Mouse (Mus musculus): ENCODE data around the gene 4921536K21Rik. TPM values are rescaled to one million over a fixed set of nuclear protein-coding genes. Genes with fewer than 3 reads are reported as not detected.
"Not testable (repeated sequence)": the region's sequence is repeated elsewhere in the genome, so short reads cannot be mapped to it uniquely, and the experiment has no call there.

The 4921536K21Rik gene
- polyA plus RNA-seq, 1 experiment from 2014 or later, result 0.72 TPM

- WGBS, result 92% methylated on average over 9 of the region's 9 CpGs
- Histone ChIP-seq H3K4me3 (no peak overlapping the region), H3K9ac (no peak overlapping the region), H3K9me3 (replicated peaks) (no peaks in the 10 kb centered on the region), H3K27ac (no peak overlapping the region), H3K4me1 (no peaks in the 10 kb centered on the region), H3K27me3 (no peaks in the 10 kb centered on the region), H3K4me2 (replicated peaks) (no peak overlapping the region), H3K36me3 (peaks cover 20% of the 10 kb centered on the region; the same call in 1 of the 2 replicates)
- no peak for ATAC-seq (ENCODE audit: low FRiP score)
Measured at GRCm38 (mm10) chr11:3922115-3922514, 27.2 kb upstream of the 4921536K21Rik start.

GRCm38 (mm10) chr11:3921281-3921850 is 26.5 kb upstream of the 4921536K21Rik start:
- H3K4me1 ChIP-seq, result no peaks in the 10 kb centered on the region
- no peaks in the 10 kb centered on the region for H3K27me3 ChIP-seq
- H3K27ac ChIP-seq, result no peak overlapping the region
- 35% methylated on average over 8 of the region's 8 CpGs for WGBS
- H3K36me3 ChIP-seq, result peaks cover 20% of the 10 kb centered on the region; the same call in 1 of the 2 replicates
- no peak overlapping the region for H3K9ac ChIP-seq
- H3K9me3 ChIP-seq (replicated peaks), result no peaks in the 10 kb centered on the region
- H3K4me2 ChIP-seq (replicated peaks), result no peak overlapping the region
- ATAC-seq (ENCODE audit: low FRiP score), result no peak
- H3K4me3 ChIP-seq, result no peak overlapping the region

DNA sequence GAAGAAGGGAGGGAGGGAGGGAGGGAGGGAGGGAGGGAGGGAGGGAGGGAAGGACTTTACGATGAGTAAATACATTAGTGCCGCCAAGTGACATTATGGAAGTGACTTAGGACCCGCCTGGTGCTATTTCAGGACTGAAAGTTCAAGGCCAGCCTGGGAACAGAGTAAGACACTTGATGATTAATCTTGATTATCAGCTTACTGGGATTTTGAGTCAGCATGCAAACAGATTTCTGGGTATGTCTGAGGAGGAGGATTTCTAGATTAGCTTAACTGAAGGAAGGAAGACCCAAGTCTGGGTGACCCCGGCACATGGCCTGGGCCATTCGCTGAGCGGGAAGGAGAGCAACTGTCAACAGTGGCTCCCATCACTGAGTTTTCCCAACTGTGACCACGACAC is 25.6 kb upstream of the 4921536K21Rik start:
- Histone ChIP-seq H3K4me1 (no peaks in the 10 kb centered on the region), H3K27ac (no peak overlapping the region), H3K36me3 (peaks cover 20% of the 10 kb centered on the region; the same call in 1 of the 2 replicates), H3K4me2 (replicated peaks) (no peak overlapping the region), H3K27me3 (no peaks in the 10 kb centered on the region), H3K9me3 (replicated peaks) (no peaks in the 10 kb centered on the region), H3K4me3 (no peak overlapping the region), H3K9ac (no peak overlapping the region)
- ATAC-seq (ENCODE audit: low FRiP score), result no peak
- 90% methylated on average over 7 of the region's 7 CpGs for whole genome bisulfite sequencing

- H3K4me2 ChIP-seq (replicated peaks), result no peak overlapping the region
- WGBS, result 53% methylated on average over 1 of the region's 1 CpGs
Measured at GRCm38 (mm10) chr11:3918738-3919137, 23.8 kb upstream of the 4921536K21Rik start.

GRCm38 (mm10) chr11:3914109-3914840 is 19.4 kb upstream of the 4921536K21Rik start, which contains the start of gene Slc35e4:
Slc35e4 (minus strand) TSS chr11:3914664.
- Histone ChIP-seq H3K9ac (peak within 1 kb of the TSS; percentile 75), H3K27ac (peak within 1 kb of the TSS; percentile 66)
- under 1% methylated on average over 28 of the region's 28 CpGs for WGBS

More at GRCm38 (mm10) chr11:3918738-3919137, 23.8 kb upstream of the 4921536K21Rik start:
- Histone ChIP-seq H3K27me3 (no peaks in the 10 kb centered on the region), H3K9me3 (replicated peaks) (no peaks in the 10 kb centered on the region), H3K4me3 (no peak overlapping the region), H3K9ac (no peak overlapping the region), H3K36me3 (peaks cover 13% of the 10 kb centered on the region; the same call in 1 of the 2 replicates), H3K27ac (no peak overlapping the region), H3K4me1 (0 out of 2 replicates have a peak, but pooled peaks cover 3% of the 10 kb centered on the region)
- no peak for ATAC-seq (ENCODE audit: low FRiP score)

DNA sequence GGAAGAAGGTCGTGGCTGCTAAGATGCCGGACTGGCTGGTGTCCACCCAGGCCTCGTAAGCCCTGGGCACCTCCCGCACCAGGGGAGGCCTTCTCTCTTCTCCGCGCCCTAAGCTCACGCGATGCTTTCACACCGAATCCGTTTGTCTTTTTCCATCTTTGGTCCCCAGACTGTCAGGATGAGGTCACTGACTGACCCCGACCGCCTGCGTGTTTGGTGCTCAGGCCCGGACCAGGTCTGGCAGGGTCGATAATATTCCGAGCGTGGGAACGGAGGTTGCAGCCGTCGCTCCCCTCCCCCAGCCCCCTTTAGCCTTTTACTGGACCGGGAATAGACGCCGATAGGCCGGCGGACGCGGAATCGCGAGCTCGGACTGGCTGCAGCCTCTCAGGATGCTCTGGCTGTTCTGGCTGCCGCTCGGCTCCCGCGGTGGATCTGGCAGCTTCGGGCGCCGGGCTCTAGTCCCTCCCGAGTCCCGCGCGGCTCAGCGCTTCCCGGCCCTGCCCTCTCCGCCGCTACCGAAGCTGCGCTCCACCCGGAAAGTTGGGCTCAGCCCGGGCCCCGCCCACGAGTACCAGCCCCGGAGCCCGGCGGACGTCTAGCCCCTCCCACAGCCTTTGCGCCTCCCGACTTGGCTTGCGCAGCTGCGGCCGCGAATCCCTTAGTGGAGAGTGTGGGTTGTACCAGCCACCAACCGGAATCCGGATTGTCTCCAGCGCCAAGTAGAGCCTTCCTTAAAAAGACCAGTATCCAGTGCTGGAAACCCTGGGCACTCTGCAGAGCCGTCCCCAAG is 18.6 kb upstream of the 4921536K21Rik start:
- Histone ChIP-seq H3K4me3 (peak overlapping the region; percentile 63), H3K27ac (peak overlapping the region; percentile 66), H3K9me3 (replicated peaks) (no peaks in the 10 kb centered on the region), H3K27me3 (peaks cover 11% of the 10 kb centered on the region), H3K4me2 (replicated peaks) (peak overlapping the region; percentile 71), H3K4me1 (peaks cover 38% of the 10 kb centered on the region), H3K9ac (peak overlapping the region; percentile 75), H3K36me3 (no peaks in the 10 kb centered on the region)
- ATAC-seq (ENCODE audit: low FRiP score), result peak; percentile 89
- WGBS, result under 1% methylated on average over 64 of the region's 65 CpGs

More at GRCm38 (mm10) chr11:3914109-3914840, 19.4 kb upstream of the 4921536K21Rik start, which contains the start of gene Slc35e4:
- H3K27me3 ChIP-seq, result peaks cover 11% of the 10 kb centered on the region
- H3K4me3 ChIP-seq, result peak within 1 kb of the TSS; percentile 63
- no peaks in the 10 kb centered on the region for H3K36me3 ChIP-seq
- H3K4me2 ChIP-seq (replicated peaks), result peak within 1 kb of the TSS; percentile 71
- peaks cover 34% of the 10 kb centered on the region for H3K4me1 ChIP-seq
- ATAC-seq (ENCODE audit: low FRiP score), result peak; percentile 64
- H3K9me3 ChIP-seq (replicated peaks), result no peaks in the 10 kb centered on the region

DNA sequence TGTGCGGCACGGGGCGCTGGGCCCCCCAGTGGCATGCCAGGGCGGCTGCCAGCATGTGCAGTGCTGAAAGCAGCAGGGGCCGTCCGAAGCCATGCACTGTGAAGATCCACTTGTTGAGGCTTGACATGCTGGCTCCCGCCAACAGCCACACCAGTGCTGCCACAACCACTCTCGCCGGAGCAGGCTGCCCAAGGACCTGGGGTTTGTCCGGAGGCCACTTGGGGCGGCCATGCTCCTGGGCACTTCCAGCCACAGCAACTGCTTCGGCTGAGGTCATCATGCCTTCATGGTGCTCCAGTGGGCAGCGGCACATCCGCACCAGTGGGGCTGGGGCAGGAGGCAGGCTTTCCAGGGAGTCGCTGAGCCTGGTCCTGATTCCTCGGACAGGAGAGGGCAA is 18.0 kb upstream of the 4921536K21Rik start:
- peaks cover 38% of the 10 kb centered on the region for H3K4me1 ChIP-seq
- no peak overlapping the region for H3K27ac ChIP-seq
- peaks cover 11% of the 10 kb centered on the region for H3K27me3 ChIP-seq
- ATAC-seq (ENCODE audit: low FRiP score), result peak; percentile 9; the same call in 1 of the 2 replicates
- no peaks in the 10 kb centered on the region for H3K36me3 ChIP-seq
- H3K9me3 ChIP-seq (replicated peaks), result no peaks in the 10 kb centered on the region
- peak overlapping the region; percentile 63 for H3K4me3 ChIP-seq
- WGBS, result 1% methylated on average over 16 of the region's 16 CpGs
- H3K4me2 ChIP-seq (replicated peaks), result peak overlapping the region; percentile 71
- peak overlapping the region; percentile 75 for H3K9ac ChIP-seq

GRCm38 (mm10) chr11:3912100-3912874 is 17.4 kb upstream of the 4921536K21Rik start:
- Histone ChIP-seq H3K4me2 (replicated peaks) (peak overlapping the region; percentile 71), H3K4me1 (peaks cover 38% of the 10 kb centered on the region), H3K36me3 (no peaks in the 10 kb centered on the region), H3K9ac (peak overlapping the region; percentile 75), H3K27me3 (peaks cover 11% of the 10 kb centered on the region), H3K27ac (peak overlapping the region; percentile 18; the same call in 1 of the 2 replicates), H3K4me3 (peak overlapping the region; percentile 63), H3K9me3 (replicated peaks) (no peaks in the 10 kb centered on the region)
- peak; percentile 30 for ATAC-seq (ENCODE audit: low FRiP score)
- 16% methylated on average over 19 of the region's 19 CpGs for WGBS

- not testable (repeated sequence) for H3K27ac ChIP-seq; H3K36me3 ChIP-seq; H3K4me3 ChIP-seq; ATAC-seq (ENCODE audit: low FRiP score); H3K9ac ChIP-seq; H3K9me3 ChIP-seq (replicated peaks)
- Histone ChIP-seq H3K4me1 (peaks cover 38% of the 10 kb centered on the region), H3K27me3 (peaks cover 11% of the 10 kb centered on the region), H3K4me2 (replicated peaks) (peak overlapping the region; percentile 28)
- 80% methylated on average over 6 of the region's 6 CpGs for WGBS
Measured at GRCm38 (mm10) chr11:3911440-3911839, 16.5 kb upstream of the 4921536K21Rik start.

DNA sequence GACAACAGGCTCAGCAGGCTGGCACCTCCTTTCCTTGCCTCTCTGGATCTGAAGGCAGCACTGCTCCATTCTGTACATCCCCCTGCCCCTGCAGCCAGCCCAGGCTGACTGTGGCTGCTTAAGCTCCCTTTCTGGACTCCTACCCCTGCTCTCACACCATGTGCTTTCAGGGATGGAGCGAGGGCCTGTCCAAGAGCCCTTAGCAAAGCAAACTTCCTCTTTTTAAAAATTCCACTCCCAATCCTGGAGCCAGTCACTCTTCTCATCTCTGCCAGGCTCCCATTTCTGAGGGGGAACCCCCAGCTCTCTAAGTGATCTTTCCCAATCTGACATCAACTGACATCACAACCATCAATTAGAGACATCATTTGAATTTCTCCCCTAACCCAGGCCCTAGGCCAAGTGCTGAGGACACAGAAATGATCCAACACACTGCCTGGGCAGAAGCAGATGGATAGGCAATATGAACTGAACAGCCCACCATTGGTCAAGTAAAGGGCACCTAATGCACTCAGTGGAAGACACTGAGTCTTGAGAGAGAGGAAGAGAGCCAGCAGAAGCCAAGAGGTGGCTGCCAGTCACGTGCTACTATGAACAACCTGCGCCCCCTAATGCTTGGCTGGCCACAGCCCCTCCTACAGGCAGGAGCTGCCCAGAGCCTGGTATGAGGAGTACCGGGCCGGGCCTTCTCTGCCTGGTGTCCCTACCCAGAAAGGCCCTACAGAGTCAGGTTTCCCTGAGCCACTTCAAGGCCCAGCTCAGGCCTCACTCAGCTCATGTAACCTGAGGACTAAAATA is 15.8 kb upstream of the 4921536K21Rik start:
- Histone ChIP-seq H3K9me3 (replicated peaks) (no peaks in the 10 kb centered on the region), H3K36me3 (peaks cover 2% of the 10 kb centered on the region; the same call in 1 of the 2 replicates), H3K27ac (no peak overlapping the region), H3K9ac (peak overlapping the region; percentile 38), H3K4me1 (peaks cover 38% of the 10 kb centered on the region), H3K4me3 (no peak overlapping the region), H3K27me3 (peaks cover 11% of the 10 kb centered on the region), H3K4me2 (replicated peaks) (peak overlapping the region; percentile 28)
- no peak for ATAC-seq (ENCODE audit: low FRiP score)
- 49% methylated on average over 5 of the region's 5 CpGs for WGBS

- Histone ChIP-seq H3K27me3 (peaks cover 11% of the 10 kb centered on the region), H3K4me3 (no peak overlapping the region), H3K4me2 (replicated peaks) (no peak overlapping the region), H3K9ac (no peak overlapping the region), H3K27ac (no peak overlapping the region), H3K36me3 (peaks cover 2% of the 10 kb centered on the region; the same call in 1 of the 2 replicates), H3K4me1 (peaks cover 37% of the 10 kb centered on the region), H3K9me3 (replicated peaks) (no peaks in the 10 kb centered on the region)
- 86% methylated on average over 4 of the region's 4 CpGs for WGBS
- ATAC-seq (ENCODE audit: low FRiP score), result no peak
Measured at GRCm38 (mm10) chr11:3909236-3909635, 14.3 kb upstream of the 4921536K21Rik start.
